Mouse (Mus musculus): ENCODE measurements around the gene Hdhd3. TPM values are rescaled to one million over a fixed set of nuclear protein-coding genes. Genes with fewer than 3 reads are reported as not detected.

The Hdhd3 gene
- polyA plus RNA-seq, 1 experiment, result 7.0 TPM

- 43% methylated on average over 13 of the region's 13 CpGs for WGBS
- H3K27ac ChIP-seq (ENCODE audit: control insufficient read depth, insufficient read depth, low read length), result no peak overlapping the region
- H3K4me3 ChIP-seq (ENCODE audit: control insufficient read depth, insufficient read depth, low read length), result no peak overlapping the region
- no peaks in the 10 kb centered on the region for H3K36me3 ChIP-seq (ENCODE audit: control insufficient read depth, insufficient read depth, low read length)
- H3K4me1 ChIP-seq (replicated peaks; ENCODE audit: control insufficient read depth, insufficient read depth, low read length), result peaks cover 7% of the 10 kb centered on the region
- no peaks in the 10 kb centered on the region for H3K27me3 ChIP-seq (ENCODE audit: control insufficient read depth, insufficient read depth, low read length)
- peak; percentile 22 for DNase-seq
- TF ChIP-seq POLR2A (IDR thresholded peaks at IDR 0.05; ENCODE audit: control insufficient read depth, extremely low read depth, insufficient read depth, low read length, poor library complexity) (no peak), CTCF (IDR thresholded peaks at IDR 0.05; ENCODE audit: borderline replicate concordance, control insufficient read depth, extremely low read depth, insufficient read depth, low read length, poor library complexity) (no peak)
Measured at GRCm38 (mm10) chr4:62518416-62519121, 15.3 kb upstream of the Hdhd3 start.

DNA sequence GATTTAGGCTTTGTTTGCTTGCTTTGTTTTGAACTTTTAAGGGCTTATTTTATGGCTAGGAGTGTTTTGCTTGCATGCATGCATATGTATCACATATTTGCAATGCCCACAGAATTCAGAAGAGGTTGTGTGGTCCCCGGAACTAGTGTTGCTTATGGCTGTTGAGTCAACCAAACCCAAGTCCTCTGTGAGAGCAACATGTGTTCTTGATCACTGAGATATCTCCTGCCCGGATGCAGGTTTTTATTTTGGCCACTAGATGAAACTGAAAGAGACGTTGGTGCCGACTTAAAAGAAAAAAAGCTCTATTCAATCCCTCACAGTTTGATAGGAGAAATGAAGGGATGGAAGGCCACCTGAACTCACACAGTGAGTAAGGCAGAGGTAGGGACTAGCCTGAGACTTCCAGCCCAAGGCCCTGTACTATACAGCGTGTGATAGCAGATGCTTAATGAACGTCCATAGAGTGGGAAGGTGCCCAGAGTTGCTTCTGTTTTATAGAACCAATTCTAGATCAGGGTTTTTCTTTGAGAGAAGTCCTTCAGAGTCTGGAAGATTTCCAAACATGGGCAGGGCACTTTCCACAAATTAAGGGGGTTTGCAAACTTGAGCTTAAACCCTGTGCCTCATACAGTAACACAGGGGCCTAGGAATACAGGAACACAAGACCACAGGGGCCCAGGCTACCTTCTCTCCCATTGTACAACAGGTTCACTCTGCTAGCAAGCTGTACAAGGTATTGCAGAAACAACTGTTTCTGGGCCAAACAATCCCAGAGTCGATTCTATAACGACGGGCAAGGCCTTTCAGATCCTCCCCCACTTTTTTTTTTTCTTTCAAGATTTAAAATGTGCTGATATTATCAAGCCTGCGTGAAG is 14.5 kb upstream of the Hdhd3 start:
- DNase-seq, result no peak
- peaks cover 7% of the 10 kb centered on the region for H3K4me1 ChIP-seq (replicated peaks; ENCODE audit: control insufficient read depth, insufficient read depth, low read length)
- H3K27ac ChIP-seq (ENCODE audit: control insufficient read depth, insufficient read depth, low read length), result no peak overlapping the region
- H3K27me3 ChIP-seq (ENCODE audit: control insufficient read depth, insufficient read depth, low read length), result no peaks in the 10 kb centered on the region
- TF ChIP-seq CTCF (IDR thresholded peaks at IDR 0.05; ENCODE audit: borderline replicate concordance, control insufficient read depth, extremely low read depth, insufficient read depth, low read length, poor library complexity) (no peak), POLR2A (IDR thresholded peaks at IDR 0.05; ENCODE audit: control insufficient read depth, extremely low read depth, insufficient read depth, low read length, poor library complexity) (no peak)
- no peak overlapping the region for H3K4me3 ChIP-seq (ENCODE audit: control insufficient read depth, insufficient read depth, low read length)
- WGBS, result 34% methylated on average over 10 of the region's 10 CpGs
- no peaks in the 10 kb centered on the region for H3K36me3 ChIP-seq (ENCODE audit: control insufficient read depth, insufficient read depth, low read length)

- no peak for DNase-seq
- 81% methylated on average over 8 of the region's 8 CpGs for WGBS
- H3K36me3 ChIP-seq (ENCODE audit: control insufficient read depth, insufficient read depth, low read length), result no peaks in the 10 kb centered on the region
- H3K27ac ChIP-seq (ENCODE audit: control insufficient read depth, insufficient read depth, low read length), result no peak overlapping the region
- peaks cover 7% of the 10 kb centered on the region for H3K4me1 ChIP-seq (replicated peaks; ENCODE audit: control insufficient read depth, insufficient read depth, low read length)
- H3K27me3 ChIP-seq (ENCODE audit: control insufficient read depth, insufficient read depth, low read length), result no peaks in the 10 kb centered on the region
- no peak overlapping the region for H3K4me3 ChIP-seq (ENCODE audit: control insufficient read depth, insufficient read depth, low read length)
- TF ChIP-seq POLR2A (IDR thresholded peaks at IDR 0.05; ENCODE audit: control insufficient read depth, extremely low read depth, insufficient read depth, low read length, poor library complexity), result no peak
- no peak for TF ChIP-seq CTCF (IDR thresholded peaks at IDR 0.05; ENCODE audit: borderline replicate concordance, control insufficient read depth, extremely low read depth, insufficient read depth, low read length, poor library complexity)
Measured at GRCm38 (mm10) chr4:62517046-62517445, 13.8 kb upstream of the Hdhd3 start.

GRCm38 (mm10) chr4:62516579-62516978 is 13.3 kb upstream of the Hdhd3 start:
- TF ChIP-seq POLR2A (IDR thresholded peaks at IDR 0.05; ENCODE audit: control insufficient read depth, extremely low read depth, insufficient read depth, low read length, poor library complexity) (no peak), CTCF (IDR thresholded peaks at IDR 0.05; ENCODE audit: borderline replicate concordance, control insufficient read depth, extremely low read depth, insufficient read depth, low read length, poor library complexity) (no peak)
- H3K36me3 ChIP-seq (ENCODE audit: control insufficient read depth, insufficient read depth, low read length), result no peaks in the 10 kb centered on the region
- DNase-seq, result no peak
- H3K4me1 ChIP-seq (replicated peaks; ENCODE audit: control insufficient read depth, insufficient read depth, low read length), result peaks cover 7% of the 10 kb centered on the region
- 92% methylated on average over 1 of the region's 1 CpGs for WGBS
- no peak overlapping the region for H3K4me3 ChIP-seq (ENCODE audit: control insufficient read depth, insufficient read depth, low read length)
- H3K27me3 ChIP-seq (ENCODE audit: control insufficient read depth, insufficient read depth, low read length), result no peaks in the 10 kb centered on the region
- H3K27ac ChIP-seq (ENCODE audit: control insufficient read depth, insufficient read depth, low read length), result no peak overlapping the region

DNA sequence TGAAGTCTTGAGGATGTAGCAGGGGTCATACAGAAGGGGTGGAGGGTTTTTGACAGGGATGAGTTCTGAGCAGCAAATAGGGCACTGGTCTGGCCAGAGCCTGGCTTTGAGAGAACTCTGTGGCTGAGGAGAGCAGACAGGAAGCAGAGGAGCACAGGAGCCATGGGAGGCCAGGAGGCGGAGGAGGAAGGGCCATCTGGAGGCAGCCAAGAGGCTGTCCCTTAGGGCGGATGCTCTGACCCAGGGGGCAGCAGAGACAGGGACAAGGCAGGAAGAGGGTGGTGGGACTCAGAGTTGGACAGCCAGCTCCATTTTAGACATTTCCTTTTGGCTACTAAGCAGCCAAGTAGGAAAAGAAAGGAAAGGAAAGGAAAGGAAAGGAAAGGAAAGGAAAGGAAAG is 12.8 kb upstream of the Hdhd3 start:
- Histone ChIP-seq H3K27me3 (ENCODE audit: control insufficient read depth, insufficient read depth, low read length) (no peaks in the 10 kb centered on the region), H3K36me3 (ENCODE audit: control insufficient read depth, insufficient read depth, low read length) (no peaks in the 10 kb centered on the region), H3K27ac (ENCODE audit: control insufficient read depth, insufficient read depth, low read length) (no peak overlapping the region), H3K4me1 (replicated peaks; ENCODE audit: control insufficient read depth, insufficient read depth, low read length) (peaks cover 7% of the 10 kb centered on the region), H3K4me3 (ENCODE audit: control insufficient read depth, insufficient read depth, low read length) (no peak overlapping the region)
- no peak for TF ChIP-seq CTCF (IDR thresholded peaks at IDR 0.05; ENCODE audit: borderline replicate concordance, control insufficient read depth, extremely low read depth, insufficient read depth, low read length, poor library complexity)
- WGBS, result 92% methylated on average over 2 of the region's 2 CpGs
- no peak for DNase-seq

DNA sequence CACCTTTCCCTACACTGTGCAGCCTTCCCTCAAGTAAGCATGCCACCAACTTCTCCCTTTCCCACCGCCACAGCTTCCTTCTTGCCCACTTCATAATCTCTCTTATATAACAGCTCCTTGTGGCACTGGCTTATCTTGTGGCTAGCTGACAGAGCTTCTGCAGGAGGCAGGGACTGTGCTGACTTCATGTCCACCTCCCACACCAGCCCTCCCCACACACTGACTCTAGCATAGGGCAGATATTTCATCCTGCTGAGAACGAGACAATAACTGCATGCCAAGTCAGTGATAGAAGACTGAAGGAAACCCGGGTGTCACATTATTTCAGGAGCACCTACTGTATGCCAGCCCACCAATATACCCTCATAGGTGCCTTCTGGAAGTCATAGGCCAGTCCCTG is 12.2 kb upstream of the Hdhd3 start:
- Histone ChIP-seq H3K4me3 (ENCODE audit: control insufficient read depth, insufficient read depth, low read length) (no peak overlapping the region), H3K36me3 (ENCODE audit: control insufficient read depth, insufficient read depth, low read length) (no peaks in the 10 kb centered on the region), H3K27me3 (ENCODE audit: control insufficient read depth, insufficient read depth, low read length) (no peaks in the 10 kb centered on the region), H3K27ac (ENCODE audit: control insufficient read depth, insufficient read depth, low read length) (no peak overlapping the region), H3K4me1 (replicated peaks; ENCODE audit: control insufficient read depth, insufficient read depth, low read length) (peaks cover 7% of the 10 kb centered on the region)
- no peak for TF ChIP-seq CTCF (IDR thresholded peaks at IDR 0.05; ENCODE audit: borderline replicate concordance, control insufficient read depth, extremely low read depth, insufficient read depth, low read length, poor library complexity)
- WGBS, result 56% methylated on average over 3 of the region's 3 CpGs
- no peak for DNase-seq
